Mouse (Mus musculus) urinary bladder, adult 2 months (tissue): Measurements from ENCODE around the gene Rabep2. TPM values are rescaled to one million over a fixed set of nuclear protein-coding genes. Genes with fewer than 3 reads are reported as not detected.
A peak's percentile ranks its signal among the peaks of the same experiment; 100 is the strongest.
"Not testable (repeated sequence)": the region's sequence is repeated elsewhere in the genome, so short reads cannot be mapped to it uniquely, and the experiment has no call there.

Experiments
- DNase-seq: peaks from one replicate; pipeline ENCODE4 v3.0.0; 2022; ENCODE audit warnings: low spot score
- polyA plus RNA-seq: library from polyadenylated mRNA; depleted of rRNA; stranded (reverse); fragments of >200 nt; gene quantifications from 2 replicates; pipeline ENCODE4 v1.2.3, GENCODE M21; 2012

Gene Rabep2
- polyA plus RNA-seq, 1 experiment: 47.5 TPM

DNA sequence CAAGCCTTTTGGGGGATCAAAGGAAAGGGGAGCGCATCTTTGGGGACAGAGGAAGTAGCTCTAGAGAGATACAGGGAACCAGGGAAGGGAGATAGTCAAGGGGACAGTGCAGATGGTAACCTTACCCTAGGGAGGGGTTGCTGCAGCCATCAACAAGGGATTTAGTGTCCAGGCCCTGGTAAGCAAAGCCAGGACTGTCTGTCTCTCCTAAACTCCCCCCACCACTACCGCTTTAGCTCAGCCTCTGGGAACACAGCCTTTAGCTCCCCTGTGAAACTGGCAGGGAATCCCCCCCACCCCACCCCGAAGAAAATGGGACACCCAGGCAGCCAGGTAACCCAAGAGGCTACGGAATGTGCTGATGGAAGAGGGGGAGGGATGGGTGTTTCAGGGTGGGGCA is 35.0 kb downstream of the Rabep2 start:
- DNase-seq: no peak

GRCm38 (mm10) chr7:126464121-126464520 is 35.6 kb downstream of the Rabep2 start:
- no peak for DNase-seq

DNA sequence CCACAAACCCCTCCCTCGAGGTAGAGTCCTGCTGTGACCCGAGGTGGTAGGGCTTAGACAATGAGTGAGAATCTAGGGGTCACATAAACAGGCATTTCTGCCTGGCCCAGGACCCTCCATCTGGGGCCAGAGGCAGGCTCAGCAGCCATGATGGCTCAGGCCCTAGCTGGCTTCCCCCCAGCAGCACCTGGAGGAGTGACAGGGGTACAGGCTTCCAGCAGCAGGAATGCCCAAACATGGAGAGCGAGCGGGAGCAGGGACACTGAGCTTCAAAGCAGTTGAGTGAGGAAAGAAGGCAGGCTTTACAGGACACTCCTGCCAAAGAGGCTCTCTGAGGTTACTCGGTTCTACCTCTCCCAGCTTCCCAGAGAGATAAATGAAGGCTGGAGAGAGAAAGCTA is 36.3 kb downstream of the Rabep2 start:
- DNase-seq: no peak

DNA sequence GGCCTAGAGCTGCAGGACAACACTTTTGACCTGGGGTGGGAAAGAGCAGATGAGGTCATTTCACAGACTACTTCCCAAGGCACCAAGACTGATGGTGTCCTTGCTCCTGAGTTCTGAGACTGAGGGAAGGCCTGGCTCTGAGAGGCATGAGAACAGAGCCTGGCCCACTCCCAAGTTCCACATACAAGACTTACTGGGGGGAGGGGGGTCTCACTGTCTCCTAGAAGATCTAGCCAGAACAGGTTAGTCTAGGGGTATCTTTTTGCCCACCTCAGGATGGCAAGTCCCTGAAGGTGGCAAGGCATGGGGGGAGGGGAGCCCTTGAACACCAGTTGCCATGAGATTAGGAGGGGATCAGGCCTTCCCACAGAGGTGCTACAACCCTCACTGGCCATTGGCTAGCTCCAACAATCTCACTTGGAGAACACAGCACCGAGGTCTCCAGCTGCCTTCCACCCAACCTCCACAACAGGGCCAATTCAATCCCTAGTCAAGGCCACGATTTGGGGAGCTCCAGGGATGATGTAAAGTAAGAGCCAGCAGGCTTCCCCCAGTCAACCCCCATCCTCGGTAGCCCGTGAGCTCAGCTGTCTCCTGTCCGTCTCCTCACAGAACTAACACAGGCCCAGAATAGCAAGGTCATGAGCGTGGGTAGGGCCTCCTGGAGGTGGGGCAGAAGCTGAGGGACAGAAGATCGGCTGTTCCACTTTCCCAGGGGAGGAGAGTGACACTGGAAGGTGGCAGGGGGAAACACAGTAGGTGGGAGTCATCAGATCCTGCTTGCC is 36.9 kb downstream of the Rabep2 start:
- DNase-seq: no peak

DNA sequence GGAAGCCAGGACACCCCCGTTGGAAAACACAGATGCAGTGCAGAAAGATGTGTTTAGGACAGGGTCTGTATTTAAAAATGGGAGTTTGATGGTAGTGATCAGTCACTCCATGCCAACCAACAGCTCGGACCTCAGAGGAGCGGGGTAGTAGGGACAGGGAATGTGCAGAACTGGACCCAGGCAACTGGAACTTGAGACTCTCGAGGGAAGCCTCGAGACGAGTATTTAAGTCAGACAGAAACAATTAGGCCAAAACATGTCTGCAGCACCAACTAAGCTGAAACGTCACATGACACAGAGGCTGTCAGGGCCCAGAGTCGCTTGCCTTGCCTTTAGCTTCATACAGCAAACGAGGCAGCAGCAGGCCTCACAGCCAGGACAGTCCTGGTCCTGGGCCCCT is 37.6 kb downstream of the Rabep2 start:
- no peak for DNase-seq

DNA sequence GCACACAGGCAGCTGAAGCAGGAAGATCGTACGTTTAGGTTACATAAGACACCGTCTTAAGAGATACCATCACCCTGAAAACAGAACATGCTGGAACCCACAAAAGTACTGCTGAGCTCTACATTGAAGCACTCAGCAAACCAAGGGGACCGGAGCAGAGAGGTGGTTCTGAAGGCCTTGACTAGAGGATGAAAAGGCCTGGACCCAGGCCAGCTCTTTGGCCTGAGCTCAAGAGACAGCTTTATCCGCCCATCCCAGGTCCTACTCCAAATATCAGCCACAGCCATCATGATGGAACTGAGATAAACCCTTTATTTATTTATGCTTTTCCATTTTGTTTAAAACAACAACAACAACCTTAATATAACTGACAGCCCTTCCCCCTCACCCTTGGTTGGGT is 38.1 kb downstream of the Rabep2 start:
- no peak for DNase-seq

- no peak for DNase-seq
Measured at GRCm38 (mm10) chr7:126467271-126467670, 38.7 kb downstream of the Rabep2 start.

GRCm38 (mm10) chr7:126467834-126468627 is 39.5 kb downstream of the Rabep2 start:
- no peak for DNase-seq

GRCm38 (mm10) chr7:126470077-126470476 is 41.5 kb downstream of the Rabep2 start:
- DNase-seq: no peak

DNA sequence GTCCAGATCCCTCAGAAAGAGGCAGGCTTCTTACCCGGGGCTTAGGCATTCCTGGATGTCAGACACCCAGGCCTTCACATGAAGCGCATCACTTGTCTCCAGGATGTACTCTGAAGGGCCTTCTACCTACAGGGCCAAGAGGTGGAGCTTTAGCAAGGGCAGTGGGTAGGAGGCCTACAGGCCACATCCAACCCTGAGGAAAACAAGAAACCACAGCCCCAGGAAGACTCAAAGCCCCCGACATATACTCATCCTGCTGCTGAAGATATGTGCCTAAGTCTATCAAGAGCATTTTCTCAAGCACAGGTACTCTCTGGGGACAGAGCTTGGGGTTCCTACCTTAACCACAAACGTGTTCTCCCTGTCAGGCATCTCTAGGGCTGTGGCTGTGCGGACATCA is 42.8 kb downstream of the Rabep2 start:
- DNase-seq: no peak

DNA sequence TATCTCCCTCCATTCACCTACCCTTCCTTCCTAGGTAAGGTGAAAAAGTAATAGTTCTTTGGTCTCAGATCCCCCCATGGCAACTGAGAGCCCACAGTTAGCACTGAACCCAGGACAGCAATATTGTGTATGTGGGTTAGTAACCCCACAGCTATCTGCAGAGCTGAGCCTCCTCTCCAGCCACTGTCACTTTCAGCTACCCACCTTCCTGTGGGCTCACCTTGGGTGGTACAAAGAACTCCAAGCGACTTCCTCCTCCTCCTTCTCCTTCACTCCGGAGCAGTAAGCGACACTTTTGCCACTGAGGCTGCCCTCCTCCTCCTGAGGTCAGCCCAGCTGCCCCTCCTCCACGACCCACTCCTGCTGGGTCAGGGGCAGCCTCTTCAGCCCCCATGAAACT is 43.3 kb downstream of the Rabep2 start:
- no peak for DNase-seq

DNA sequence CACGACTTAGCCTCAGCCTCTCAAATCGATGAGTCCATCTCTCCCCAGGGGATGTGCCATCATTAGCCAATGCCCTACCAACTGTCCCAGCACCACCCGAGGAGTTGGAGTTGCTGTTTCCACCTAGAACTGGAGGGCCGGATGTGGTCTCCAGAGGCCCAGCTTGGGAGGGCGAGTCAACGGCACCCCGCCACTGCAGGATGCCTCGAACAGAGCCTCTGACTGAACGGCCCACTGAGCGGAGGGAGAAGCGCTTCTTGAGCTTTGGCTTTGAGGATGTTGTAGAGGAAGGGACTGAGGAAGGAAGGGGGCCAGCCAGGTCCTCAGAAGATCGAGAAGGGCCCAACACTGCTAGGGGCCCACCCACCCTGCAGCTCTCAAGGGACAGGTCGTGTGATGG is 43.7 kb downstream of the Rabep2 start:
- DNase-seq: no peak

GRCm38 (mm10) chr7:126472713-126473112 is 44.2 kb downstream of the Rabep2 start:
- DNase-seq: no peak

DNA sequence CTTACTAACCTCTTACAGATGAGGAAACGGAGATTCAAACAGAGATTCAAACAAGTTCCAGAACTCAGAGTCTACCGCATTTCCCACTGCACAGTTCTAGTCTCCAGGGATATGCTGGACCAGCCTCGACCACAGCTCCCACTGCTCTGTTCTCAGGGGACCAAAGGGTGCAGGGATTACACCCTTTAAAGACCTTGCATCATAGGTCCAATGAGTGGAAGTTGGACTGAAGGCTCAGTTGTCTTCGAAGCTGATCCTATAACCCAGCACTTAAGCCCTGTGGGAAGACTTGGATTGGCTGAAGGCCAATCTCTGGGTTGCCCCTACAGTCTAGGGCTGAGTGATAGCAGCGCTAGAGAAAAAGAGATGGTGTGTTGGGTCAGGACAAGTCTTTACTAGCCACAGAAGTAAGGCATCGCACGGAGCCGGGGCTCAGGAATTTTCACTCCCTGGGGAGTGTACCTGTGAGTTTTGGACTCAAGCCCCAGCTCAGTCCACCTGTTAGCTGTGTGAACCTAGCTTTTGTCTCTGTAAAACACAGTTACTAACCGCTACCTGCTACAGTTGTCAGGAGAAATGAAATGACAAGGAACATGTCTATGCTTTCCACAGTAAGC is 45.0 kb downstream of the Rabep2 start:
- DNase-seq: no peak

- no peak for DNase-seq
Measured at GRCm38 (mm10) chr7:126474486-126474955, 46.0 kb downstream of the Rabep2 start.

DNA sequence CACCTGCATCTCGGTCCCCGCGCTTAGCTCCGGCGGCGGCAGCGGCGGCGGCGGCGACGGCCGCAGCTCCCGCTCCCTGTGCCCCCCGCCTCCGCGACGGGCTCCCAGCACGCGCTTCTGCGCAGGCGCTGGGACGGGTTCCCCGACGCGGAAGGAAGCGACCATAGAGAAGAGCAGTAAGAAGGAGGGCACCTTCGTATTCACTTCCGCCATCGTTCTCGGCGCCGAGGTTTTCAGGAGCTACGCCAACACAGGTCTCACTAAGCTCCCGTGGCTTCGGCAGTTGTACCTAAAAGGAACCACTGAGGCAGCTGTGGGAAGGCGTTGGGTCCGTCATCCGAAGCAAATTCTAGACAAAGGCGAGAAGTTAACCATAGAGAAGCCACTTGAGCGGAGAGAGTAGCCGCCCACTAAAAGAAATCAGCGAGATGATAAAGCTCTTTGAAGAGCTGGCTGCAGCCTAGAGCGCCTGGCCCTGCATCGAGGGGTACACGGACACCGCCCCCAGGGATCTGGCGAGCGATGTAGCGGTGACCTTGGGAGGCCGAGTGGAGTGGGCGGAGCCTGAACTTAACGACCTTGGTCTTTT is 46.5 kb downstream of the Rabep2 start, which contains the start of gene Sh2b1:
Gene Sh2b1 (minus strand): TSS at position 432 of the 589 bp plus-strand sequence.
- DNase-seq: peak; percentile 73

- no peak for DNase-seq
Measured at GRCm38 (mm10) chr7:126481699-126482098, 53.1 kb downstream of the Rabep2 start.

DNA sequence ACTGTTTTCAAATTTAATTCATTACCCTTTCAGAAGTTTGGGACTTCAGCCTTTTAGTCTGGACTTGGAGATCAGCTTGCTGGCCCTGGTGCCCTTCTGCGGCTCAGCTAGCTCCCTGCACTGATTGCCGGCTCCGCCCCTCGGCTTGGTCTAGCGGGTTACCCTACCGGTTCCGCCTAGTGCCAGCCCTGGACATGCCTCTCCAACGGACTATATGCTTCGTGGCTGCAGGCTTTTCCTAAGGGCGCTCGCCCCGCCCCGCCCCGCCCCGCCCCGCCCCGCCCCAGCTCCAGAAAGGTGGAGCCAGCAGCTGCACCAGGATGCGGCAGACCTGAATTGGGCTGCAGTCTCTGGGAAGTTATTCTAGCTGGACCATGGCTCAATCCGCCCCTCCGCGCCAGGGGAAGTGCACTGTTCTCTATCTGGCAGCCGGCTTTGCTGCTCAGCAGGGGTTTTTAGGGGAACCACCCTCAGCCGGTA is 53.9 kb downstream of the Rabep2 start:
- peak; percentile 78 for DNase-seq

- peak; percentile 79 for DNase-seq
Measured at GRCm38 (mm10) chr7:126487052-126487483, 58.5 kb downstream of the Rabep2 start, which contains the start of gene Tufm. Gene Tufm (plus strand): TSS chr7:126487361.

DNA sequence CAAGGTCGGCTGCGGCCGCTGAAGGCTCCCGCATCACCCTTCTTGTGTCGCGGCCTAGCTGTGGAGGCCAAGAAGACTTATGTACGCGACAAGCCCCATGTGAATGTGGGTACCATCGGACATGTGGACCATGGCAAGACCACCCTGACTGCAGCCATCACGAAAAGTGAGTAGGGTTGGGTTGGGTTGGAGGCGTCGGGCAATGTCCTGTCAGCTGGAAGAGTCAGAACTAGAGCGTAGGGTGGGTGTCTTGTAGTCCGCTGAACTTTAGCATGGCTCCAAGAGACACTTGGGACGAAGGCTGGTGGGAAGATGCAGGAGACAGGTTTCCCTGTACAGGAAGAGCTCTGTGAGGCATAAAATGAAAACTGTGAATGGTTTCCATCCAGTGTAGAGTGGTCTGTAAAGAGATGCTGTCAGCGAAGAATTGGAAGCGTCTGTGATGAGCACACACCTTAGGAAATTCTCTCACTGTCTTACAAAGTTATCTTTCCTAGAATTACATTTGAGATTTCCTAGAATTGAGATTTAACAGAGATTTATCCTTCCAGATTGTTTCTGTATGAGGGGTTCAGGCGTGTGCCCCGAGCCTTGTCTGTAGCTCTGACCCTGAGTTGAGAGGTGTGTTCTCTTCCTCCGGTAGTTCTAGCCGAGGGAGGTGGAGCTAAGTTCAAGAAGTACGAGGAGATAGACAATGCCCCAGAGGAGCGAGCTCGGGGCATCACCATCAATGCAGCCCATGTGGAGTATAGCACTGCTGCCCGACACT is 59.2 kb downstream of the Rabep2 start:
- DNase-seq: not testable (repeated sequence)

- no peak for DNase-seq
Measured at GRCm38 (mm10) chr7:126491005-126491404, 62.4 kb downstream of the Rabep2 start.
